Mouse (Mus musculus) neural tube, embryonic 15.5 days (tissue): Measurements from ENCODE around the gene Thsd4. TPM values are rescaled to one million over a fixed set of nuclear protein-coding genes. Genes with fewer than 3 reads are reported as not detected.

Experiments
- ATAC-seq: fragments of 200-750 bp; cut with Nextera tagmentation; 2 replicates; pipeline ENCODE4 v1.8.0; 2017; ENCODE audit warnings: mild to moderate bottlenecking, moderate TSS enrichment, moderate library complexity; ENCODE audit not compliant: low FRiP score
- H3K27ac ChIP-seq: fragments of 300-500 bp; sonication (generic); replicated peaks from 2 replicates; pipeline ENCODE4 v1.5.1; 2015; ENCODE audit warnings: mild to moderate bottlenecking, inconsistent platforms
- H3K27me3 ChIP-seq: fragments of 300-500 bp; sonication (generic); replicated peaks from 2 replicates; pipeline ENCODE4 v1.6.1; 2015; ENCODE audit warnings: inconsistent platforms
- H3K36me3 ChIP-seq: fragments of 300-500 bp; sonication (generic); 2 replicates; pipeline ENCODE4 v1.6.1; 2015; ENCODE audit warnings: inconsistent platforms
- H3K4me1 ChIP-seq: fragments of 300-500 bp; sonication (generic); 2 replicates; pipeline ENCODE4 v1.6.1; 2015; ENCODE audit warnings: inconsistent platforms
- H3K4me2 ChIP-seq: fragments of 300-500 bp; sonication (generic); 2 replicates; pipeline ENCODE4 v1.6.1; 2015; ENCODE audit warnings: inconsistent platforms, mild to moderate bottlenecking, moderate library complexity
- H3K4me3 ChIP-seq: fragments of 300-500 bp; sonication (generic); replicated peaks from 2 replicates; pipeline ENCODE4 v1.5.1; 2015; ENCODE audit warnings: mild to moderate bottlenecking, inconsistent platforms
- H3K9ac ChIP-seq: fragments of 300-500 bp; sonication (generic); replicated peaks from 2 replicates; pipeline ENCODE4 v1.6.1; 2015; ENCODE audit warnings: mild to moderate bottlenecking, inconsistent platforms
- H3K9me3 ChIP-seq: fragments of 300-500 bp; sonication (generic); replicated peaks from 2 replicates; pipeline ENCODE4 v1.6.1; 2016; ENCODE audit warnings: inconsistent platforms
- WGBS: fragments of 180-500 bp; shearing (Covaris S2); methylation state at CpG from one replicate; pipeline ENCODE4 v1.1.7; 2015; ENCODE audit warnings: mixed read lengths; 5-methylcytosine and 5-hydroxymethylcytosine counted together
- polyA plus RNA-seq: library from polyadenylated mRNA; unstranded; fragments of >200 nt; fragmentation: Nextera tagmentation; extraction: Ambion mirVana; gene quantifications from 2 replicates; pipeline ENCODE4 v1.2.1, GENCODE M21; 2015

The Thsd4 gene
- polyA plus RNA-seq, 1 experiment from 2014 or later, result 6.8 TPM

DNA sequence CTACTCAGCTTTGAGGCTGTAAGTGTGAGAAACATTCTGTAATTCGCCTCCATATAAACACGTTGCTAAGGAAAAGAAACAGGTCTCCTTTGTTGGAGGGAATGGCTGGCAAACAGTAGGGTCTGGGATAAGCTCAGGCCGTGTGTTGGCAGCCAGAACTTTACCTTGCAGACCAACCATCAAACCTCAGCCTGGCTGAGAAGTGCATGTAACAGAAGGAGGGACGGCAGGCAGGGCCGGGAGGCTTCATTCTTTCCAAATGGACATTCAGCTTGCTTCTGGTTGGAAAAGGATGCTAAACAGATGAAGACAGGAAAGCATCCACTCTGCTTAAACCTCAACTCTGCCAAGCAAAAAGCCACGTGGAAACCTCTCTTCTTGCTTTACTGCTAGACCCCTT, 228.7 kb downstream of the Thsd4 start:
- no peak overlapping the region for H3K4me3 ChIP-seq
- H3K36me3 ChIP-seq, result no peaks in the 10 kb centered on the region
- no peak overlapping the region for H3K27ac ChIP-seq
- no peak for ATAC-seq
- H3K9ac ChIP-seq, result no peak overlapping the region
- peaks cover 6% of the 10 kb centered on the region; the same call in 1 of the 2 replicates for H3K4me1 ChIP-seq
- H3K4me2 ChIP-seq, result no peak overlapping the region
- no peaks in the 10 kb centered on the region for H3K9me3 ChIP-seq
- no peaks in the 10 kb centered on the region for H3K27me3 ChIP-seq
- 76% methylated on average over 6 of the region's 6 CpGs for WGBS

- 55% methylated on average over 8 of the region's 8 CpGs for WGBS
- no peak for ATAC-seq
These were observed 231.1 kb downstream of the Thsd4 start for GRCm38 (mm10) chr9:60290780-60291179.

GRCm38 (mm10) chr9:60288789-60289188, 233.1 kb downstream of the Thsd4 start:
- Histone ChIP-seq H3K4me3 (no peak overlapping the region), H3K9ac (no peak overlapping the region), H3K4me1 (peaks cover 10% of the 10 kb centered on the region), H3K9me3 (no peaks in the 10 kb centered on the region), H3K36me3 (no peaks in the 10 kb centered on the region), H3K4me2 (no peak overlapping the region), H3K27me3 (no peaks in the 10 kb centered on the region), H3K27ac (no peak overlapping the region)
- 80% methylated on average over 12 of the region's 12 CpGs for WGBS
- no peak for ATAC-seq

More at GRCm38 (mm10) chr9:60290780-60291179, 231.1 kb downstream of the Thsd4 start:
- no peak overlapping the region for H3K4me3 ChIP-seq
- no peak overlapping the region for H3K4me2 ChIP-seq
- no peaks in the 10 kb centered on the region for H3K9me3 ChIP-seq
- no peak overlapping the region for H3K27ac ChIP-seq
- no peaks in the 10 kb centered on the region for H3K36me3 ChIP-seq
- H3K27me3 ChIP-seq, result no peaks in the 10 kb centered on the region
- H3K4me1 ChIP-seq, result peaks cover 7% of the 10 kb centered on the region; the same call in 1 of the 2 replicates
- H3K9ac ChIP-seq, result no peak overlapping the region

- H3K4me3 ChIP-seq, result no peak overlapping the region
- ATAC-seq, result no peak
- H3K36me3 ChIP-seq, result no peaks in the 10 kb centered on the region
- H3K9ac ChIP-seq, result no peak overlapping the region
- H3K27me3 ChIP-seq, result no peaks in the 10 kb centered on the region
- no peak overlapping the region for H3K27ac ChIP-seq
- H3K9me3 ChIP-seq, result no peaks in the 10 kb centered on the region
- no peak overlapping the region for H3K4me2 ChIP-seq
- 96% methylated on average over 3 of the region's 3 CpGs for WGBS
- peaks cover 15% of the 10 kb centered on the region for H3K4me1 ChIP-seq
These were observed 235.5 kb downstream of the Thsd4 start for GRCm38 (mm10) chr9:60286390-60286789.

DNA sequence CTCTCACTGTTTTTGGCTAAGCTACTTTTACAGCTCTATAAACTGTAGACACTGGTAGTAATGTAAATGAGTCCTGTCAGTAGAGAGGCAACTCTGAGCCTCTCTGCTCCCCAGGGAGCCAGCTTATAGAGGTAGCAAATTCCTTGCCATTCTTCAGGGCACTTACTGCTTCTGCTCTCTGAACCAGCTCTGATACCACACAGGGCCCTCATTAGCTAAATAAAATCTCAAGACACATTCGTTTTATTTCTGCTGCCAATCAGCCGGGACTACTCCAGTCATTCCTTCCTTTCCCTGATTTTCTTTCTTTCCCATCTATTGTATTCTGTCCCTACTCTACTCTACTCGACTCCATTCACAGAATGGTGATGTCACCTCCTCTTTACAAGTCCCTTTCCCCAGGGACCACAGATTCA, 236.8 kb downstream of the Thsd4 start:
- Histone ChIP-seq H3K4me1 (peaks cover 19% of the 10 kb centered on the region), H3K9ac (no peak overlapping the region), H3K27me3 (no peaks in the 10 kb centered on the region), H3K36me3 (no peaks in the 10 kb centered on the region), H3K9me3 (no peaks in the 10 kb centered on the region), H3K27ac (no peak overlapping the region), H3K4me2 (no peak overlapping the region), H3K4me3 (no peak overlapping the region)
- 7% methylated on average over 3 of the region's 3 CpGs for WGBS
- ATAC-seq, result no peak

DNA sequence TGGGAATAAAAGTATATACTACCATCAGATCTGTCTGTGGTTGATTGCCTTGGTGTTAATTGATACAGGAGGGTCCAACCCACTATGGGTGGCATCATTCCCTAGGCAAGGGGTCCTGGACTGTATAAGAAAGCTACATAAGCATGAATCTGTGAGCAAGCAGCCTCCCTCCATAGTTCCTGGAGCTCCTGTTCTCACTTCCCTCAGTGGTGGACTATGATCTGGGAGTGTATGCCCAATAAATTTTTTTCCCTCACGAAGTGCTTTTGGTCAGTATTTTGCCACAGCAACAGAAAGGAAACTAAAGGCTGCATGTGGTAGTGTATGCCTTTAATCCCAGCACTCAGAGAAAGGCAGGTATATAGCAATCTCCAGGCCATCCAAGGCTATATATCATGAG, 237.5 kb downstream of the Thsd4 start:
- Histone ChIP-seq H3K4me2 (no peak overlapping the region), H3K9ac (no peak overlapping the region), H3K9me3 (no peaks in the 10 kb centered on the region), H3K4me1 (peaks cover 19% of the 10 kb centered on the region), H3K27ac (no peak overlapping the region), H3K36me3 (no peaks in the 10 kb centered on the region), H3K4me3 (no peak overlapping the region), H3K27me3 (no peaks in the 10 kb centered on the region)
- WGBS, result 77% methylated on average over 1 of the region's 1 CpGs
- no peak for ATAC-seq

DNA sequence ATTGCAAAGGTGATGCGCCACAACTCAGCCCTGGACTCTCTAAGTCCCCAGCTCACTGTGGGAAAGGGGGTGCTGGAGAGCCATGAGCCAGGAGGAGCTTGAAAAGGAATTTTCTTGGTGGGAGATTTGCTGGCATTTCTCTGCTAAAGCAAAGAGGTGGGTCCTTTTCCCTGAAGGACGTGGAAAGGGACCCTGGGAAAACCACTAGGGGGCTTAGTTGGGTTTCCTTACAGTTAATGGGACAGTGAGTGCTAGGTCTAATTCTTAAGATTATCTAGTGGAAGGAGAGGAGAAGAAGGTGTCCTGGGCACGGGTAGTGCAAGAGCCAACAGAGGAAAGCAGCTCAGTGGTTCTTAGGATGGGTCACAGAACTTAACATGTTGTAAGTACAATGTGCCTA, 238.3 kb downstream of the Thsd4 start:
- Histone ChIP-seq H3K27ac (no peak overlapping the region), H3K27me3 (no peaks in the 10 kb centered on the region)
- no peak for ATAC-seq

GRCm38 (mm10) chr9:60281281-60281680, 240.6 kb downstream of the Thsd4 start:
- peaks cover 19% of the 10 kb centered on the region for H3K4me1 ChIP-seq
- 0 out of 2 replicates have a peak, but pooled peaks cover 2% of the 10 kb centered on the region for H3K27me3 ChIP-seq
- no peak overlapping the region for H3K4me3 ChIP-seq
- H3K36me3 ChIP-seq, result no peaks in the 10 kb centered on the region
- 25% methylated on average over 11 of the region's 11 CpGs for WGBS
- H3K9me3 ChIP-seq, result no peaks in the 10 kb centered on the region
- no peak overlapping the region for H3K27ac ChIP-seq
- peak overlapping the region; percentile 17; the same call in 1 of the 2 replicates for H3K4me2 ChIP-seq
- ATAC-seq, result no peak
- no peak overlapping the region for H3K9ac ChIP-seq

More for the DNA sequence above, 238.3 kb downstream of the Thsd4 start:
- no peak overlapping the region for H3K9ac ChIP-seq
- H3K4me2 ChIP-seq, result no peak overlapping the region
- no peaks in the 10 kb centered on the region for H3K36me3 ChIP-seq
- no peaks in the 10 kb centered on the region for H3K9me3 ChIP-seq
- H3K4me3 ChIP-seq, result no peak overlapping the region
- 84% methylated on average over 3 of the region's 3 CpGs for WGBS
- peaks cover 19% of the 10 kb centered on the region for H3K4me1 ChIP-seq

DNA sequence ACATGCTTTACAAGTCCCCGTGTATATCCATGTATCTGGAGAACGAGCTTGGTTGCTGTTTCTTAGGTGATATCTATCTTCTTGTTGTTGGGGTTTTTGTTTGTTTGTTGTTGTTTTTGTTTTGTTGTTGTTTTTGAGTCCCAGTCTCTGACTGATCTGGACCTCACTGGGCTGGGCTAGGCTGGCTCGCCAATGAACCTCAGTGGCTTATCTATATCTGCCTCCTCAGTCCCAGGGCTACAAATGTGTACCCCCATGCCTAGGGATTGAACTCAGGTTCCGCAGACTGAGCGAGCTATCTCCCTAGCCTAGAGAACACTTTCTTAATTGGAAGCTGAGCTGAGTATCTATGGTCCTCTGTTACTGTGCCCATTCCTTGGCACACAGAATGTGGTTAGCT, 241.1 kb downstream of the Thsd4 start:
- no peak overlapping the region for H3K27ac ChIP-seq
- no peaks in the 10 kb centered on the region for H3K36me3 ChIP-seq
- peaks cover 18% of the 10 kb centered on the region for H3K4me1 ChIP-seq
- no peak overlapping the region for H3K4me2 ChIP-seq
- no peak overlapping the region for H3K9ac ChIP-seq
- ATAC-seq, result no peak
- WGBS, result 90% methylated on average over 5 of the region's 5 CpGs
- no peak overlapping the region for H3K4me3 ChIP-seq
- 0 out of 2 replicates have a peak, but pooled peaks cover 2% of the 10 kb centered on the region for H3K27me3 ChIP-seq
- no peaks in the 10 kb centered on the region for H3K9me3 ChIP-seq

GRCm38 (mm10) chr9:60279556-60279955, 242.3 kb downstream of the Thsd4 start:
- H3K9me3 ChIP-seq, result no peaks in the 10 kb centered on the region
- H3K4me1 ChIP-seq, result peaks cover 12% of the 10 kb centered on the region
- 0 out of 2 replicates have a peak, but pooled peaks cover 2% of the 10 kb centered on the region for H3K27me3 ChIP-seq
- 90% methylated on average over 6 of the region's 6 CpGs for WGBS
- no peaks in the 10 kb centered on the region for H3K36me3 ChIP-seq
- ATAC-seq, result no peak
- no peak overlapping the region for H3K4me2 ChIP-seq
- H3K4me3 ChIP-seq, result no peak overlapping the region
- no peak overlapping the region for H3K27ac ChIP-seq
- H3K9ac ChIP-seq, result no peak overlapping the region

- no peak overlapping the region for H3K9ac ChIP-seq
- H3K36me3 ChIP-seq, result no peaks in the 10 kb centered on the region
- H3K9me3 ChIP-seq, result no peaks in the 10 kb centered on the region
- no peak overlapping the region for H3K4me3 ChIP-seq
- peaks cover 13% of the 10 kb centered on the region for H3K4me1 ChIP-seq
- 0 out of 2 replicates have a peak, but pooled peaks cover 2% of the 10 kb centered on the region for H3K27me3 ChIP-seq
- H3K4me2 ChIP-seq, result no peak overlapping the region
- no peak for ATAC-seq
- WGBS, result 19% methylated on average over 5 of the region's 5 CpGs
- H3K27ac ChIP-seq, result peak overlapping the region; percentile 41
These were observed 245.5 kb downstream of the Thsd4 start for GRCm38 (mm10) chr9:60276351-60276750.

- H3K27me3 ChIP-seq, result 0 out of 2 replicates have a peak, but pooled peaks cover 2% of the 10 kb centered on the region
- peaks cover 10% of the 10 kb centered on the region for H3K4me1 ChIP-seq
- ATAC-seq, result no peak; the same call in 1 of the 2 replicates
- H3K27ac ChIP-seq, result peak overlapping the region; percentile 41
- H3K9me3 ChIP-seq, result no peaks in the 10 kb centered on the region
- H3K36me3 ChIP-seq, result no peaks in the 10 kb centered on the region
- 0 out of 2 replicates have a peak overlapping the region, but pooled peaks have one; percentile 9 for H3K4me2 ChIP-seq
- H3K9ac ChIP-seq, result no peak overlapping the region
- 10% methylated on average over 12 of the region's 12 CpGs for whole genome bisulfite sequencing
- no peak overlapping the region for H3K4me3 ChIP-seq
These were observed 246.3 kb downstream of the Thsd4 start for GRCm38 (mm10) chr9:60275410-60276159.
